7 mouse cellular contexts compared by ENCODE assay signal in the genomic region with DNA sequence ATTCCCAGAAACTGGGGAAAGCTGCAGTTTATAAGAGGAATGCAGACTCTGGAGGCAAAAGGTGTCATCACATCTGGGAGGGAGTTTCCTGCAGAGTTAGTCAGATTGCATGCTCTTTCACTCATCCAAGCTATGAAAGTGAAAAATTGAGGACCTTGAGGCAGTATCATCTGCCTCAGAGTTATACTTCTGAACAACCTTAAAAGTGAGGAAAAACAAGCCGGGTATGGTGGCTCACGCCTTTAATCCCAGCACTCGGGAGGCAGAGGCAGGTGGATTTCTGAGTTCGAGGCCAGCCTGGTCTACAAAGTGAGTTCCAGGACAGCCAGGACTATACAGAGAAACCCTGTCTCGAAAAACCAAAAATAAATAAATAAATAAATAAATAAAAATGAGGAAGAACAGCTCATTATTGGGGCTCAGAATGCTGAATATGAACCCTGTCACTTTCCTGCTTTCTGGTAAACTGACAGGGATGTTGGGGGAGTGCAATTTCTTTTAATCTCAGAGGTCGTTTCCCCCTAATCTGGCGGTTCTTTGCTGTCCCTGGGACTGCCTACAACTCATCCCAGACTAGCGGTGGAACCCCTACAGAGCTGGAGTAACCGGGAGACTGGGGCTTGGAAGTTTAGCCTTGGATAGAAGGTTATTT. TPM values are rescaled to one million over a fixed set of nuclear protein-coding genes. Genes with fewer than 3 reads are reported as not detected.
DNase-seq lines count a peak whose midpoint lies in the region; ATAC-seq and TF ChIP-seq lines count a peak whose summit lies in the region.

No protein-coding gene starts in this region.

- H3K4me2 ChIP-seq in neural tube, embryonic 11.5 days (ENCODE audit: low read depth), result peak overlapping the region; percentile 85
- peak overlapping the region; percentile 81 for H3K4me2 ChIP-seq in embryonic facial prominence, embryonic 11.5 days (ENCODE audit: low read depth, low read length)
- peak overlapping the region; percentile 70 for H3K4me2 ChIP-seq in intestine, postnatal 0 days (replicated peaks; ENCODE audit: low read depth)
- peak overlapping the region; percentile 85 for H3K4me2 ChIP-seq in neural tube, embryonic 15.5 days

- no peak for DNase-seq in neural tube, embryonic 11.5 days (ENCODE audit: low spot score)
- no peak for DNase-seq in neural tube, embryonic 10.5 days (ENCODE audit: extremely low spot score, low spot score)
- no peak for DNase-seq in embryonic facial prominence, embryonic 11.5 days (ENCODE audit: low spot score)

- H3K27me3 ChIP-seq in neural tube, embryonic 11.5 days (ENCODE audit: control insufficient read depth, insufficient read depth, low read length), result no peaks in the 10 kb centered on the region
- no peaks in the 10 kb centered on the region for H3K27me3 ChIP-seq in embryonic facial prominence, embryonic 11.5 days (ENCODE audit: control insufficient read depth, insufficient read depth, low read length)
- H3K27me3 ChIP-seq in intestine, postnatal 0 days (replicated peaks; ENCODE audit: control insufficient read depth, insufficient read depth, low read length), result no peaks in the 10 kb centered on the region
- H3K27me3 ChIP-seq in neural tube, embryonic 15.5 days (replicated peaks), result no peaks in the 10 kb centered on the region

- H3K9ac ChIP-seq in neural tube, embryonic 11.5 days (ENCODE audit: low read length), result peak overlapping the region; percentile 88
- peak overlapping the region; percentile 86 for H3K9ac ChIP-seq in embryonic facial prominence, embryonic 11.5 days (replicated peaks; ENCODE audit: low read length)
- H3K9ac ChIP-seq in intestine, postnatal 0 days (ENCODE audit: low read depth, low read length), result peak overlapping the region; percentile 65
- peak overlapping the region; percentile 62 for H3K9ac ChIP-seq in neural tube, embryonic 15.5 days (replicated peaks)

- ATAC-seq in neural tube, embryonic 11.5 days (ENCODE audit: insufficient read depth, low FRiP score, low TSS enrichment), result no peak
- no peak for ATAC-seq in embryonic facial prominence, embryonic 11.5 days (replicated peaks; ENCODE audit: insufficient number of reproducible peaks, low FRiP score, low TSS enrichment, low read depth)
- no peak for ATAC-seq in intestine, postnatal 0 days
- ATAC-seq in neural tube, embryonic 15.5 days (ENCODE audit: low FRiP score), result peak; percentile 6; the same call in 1 of the 2 replicates
- ATAC-seq in megakaryocyte progenitor cell, adult 5-6 weeks (replicated peaks; ENCODE audit: poor library complexity), result no peak
- ATAC-seq in monocyte, adult 5-6 weeks (replicated peaks; ENCODE audit: insufficient number of reproducible peaks, low FRiP score, low TSS enrichment, poor library complexity, severe bottlenecking), result no peak

- peaks cover 5% of the 10 kb centered on the region for H3K4me1 ChIP-seq in neural tube, embryonic 11.5 days (ENCODE audit: control insufficient read depth, insufficient read depth, low read length)
- no peaks in the 10 kb centered on the region for H3K4me1 ChIP-seq in embryonic facial prominence, embryonic 11.5 days (ENCODE audit: control insufficient read depth, insufficient read depth, low read length)
- peaks cover 3% of the 10 kb centered on the region; the same call in 1 of the 2 replicates for H3K4me1 ChIP-seq in intestine, postnatal 0 days (replicated peaks; ENCODE audit: control insufficient read depth, insufficient read depth, low read length)
- peaks cover 13% of the 10 kb centered on the region for H3K4me1 ChIP-seq in neural tube, embryonic 15.5 days

- TF ChIP-seq CTCF in intestine, postnatal 0 days (IDR thresholded peaks at IDR 0.05; ENCODE audit: low read depth), result no peak

- H3K9me3 ChIP-seq in neural tube, embryonic 11.5 days (ENCODE audit: control insufficient read depth, low read length), result no peaks in the 10 kb centered on the region
- no peaks in the 10 kb centered on the region for H3K9me3 ChIP-seq in embryonic facial prominence, embryonic 11.5 days (replicated peaks; ENCODE audit: control insufficient read depth, low read length)
- H3K9me3 ChIP-seq in intestine, postnatal 0 days (ENCODE audit: control insufficient read depth), result no peaks in the 10 kb centered on the region
- no peaks in the 10 kb centered on the region for H3K9me3 ChIP-seq in neural tube, embryonic 15.5 days (replicated peaks)

- H3K36me3 ChIP-seq in neural tube, embryonic 11.5 days (ENCODE audit: control insufficient read depth, insufficient read depth, low read length), result peaks cover 5% of the 10 kb centered on the region; the same call in 1 of the 2 replicates
- peaks cover 3% of the 10 kb centered on the region for H3K36me3 ChIP-seq in embryonic facial prominence, embryonic 11.5 days (replicated peaks; ENCODE audit: control insufficient read depth, insufficient read depth, low read depth, low read length)
- peaks cover 24% of the 10 kb centered on the region for H3K36me3 ChIP-seq in intestine, postnatal 0 days (ENCODE audit: control insufficient read depth, insufficient read depth)
- H3K36me3 ChIP-seq in neural tube, embryonic 15.5 days, result peaks cover 23% of the 10 kb centered on the region

- peak overlapping the region; percentile 45; the same call in 1 of the 2 replicates for H3K27ac ChIP-seq in neural tube, embryonic 11.5 days (ENCODE audit: low read depth, low read length)
- H3K27ac ChIP-seq in embryonic facial prominence, embryonic 11.5 days (replicated peaks; ENCODE audit: low read depth, low read length), result peak overlapping the region; percentile 71
- H3K27ac ChIP-seq in intestine, postnatal 0 days (ENCODE audit: low read depth, low read length), result peak overlapping the region; percentile 92
- peak overlapping the region; percentile 78 for H3K27ac ChIP-seq in neural tube, embryonic 15.5 days (replicated peaks)

- H3K4me3 ChIP-seq in neural tube, embryonic 11.5 days (ENCODE audit: low read depth, low read length), result peak overlapping the region; percentile 88
- H3K4me3 ChIP-seq in embryonic facial prominence, embryonic 11.5 days (ENCODE audit: low read depth, low read length), result peak overlapping the region; percentile 81
- H3K4me3 ChIP-seq in intestine, postnatal 0 days (ENCODE audit: low read depth, low read length), result peak overlapping the region; percentile 83
- H3K4me3 ChIP-seq in neural tube, embryonic 15.5 days (replicated peaks), result peak overlapping the region; percentile 84

- 50% methylated on average over 9 of the region's 9 CpGs for WGBS in neural tube, embryonic 11.5 days
- WGBS in embryonic facial prominence, embryonic 11.5 days, result 42% methylated on average over 9 of the region's 9 CpGs
- WGBS in intestine, postnatal 0 days, result 47% methylated on average over 9 of the region's 9 CpGs
- 40% methylated on average over 9 of the region's 9 CpGs for WGBS in neural tube, embryonic 15.5 days

RNA-seq across cellular contexts. Expression of a gene that starts 0.4 kb away (rescaled TPM):
- 99.1 and 99.4 TPM in 2 replicates for polyA plus RNA-seq in neural tube, embryonic 11.5 days (2014; fragmentation: Nextera tagmentation; extraction: Ambion mirVana)
- 83.6 and 86.1 TPM in 2 replicates for polyA plus RNA-seq in embryonic facial prominence, embryonic 11.5 days (2014; fragmentation: Nextera tagmentation; extraction: Ambion mirVana)
- polyA plus RNA-seq in intestine, postnatal 0 days (2015; fragmentation: Nextera tagmentation; extraction: Ambion mirVana), result 77.2 and 83.1 TPM in 2 replicates
- 96.4 and 100 TPM in 2 replicates for polyA plus RNA-seq in neural tube, embryonic 15.5 days (2015; fragmentation: Nextera tagmentation; extraction: Ambion mirVana)
- 53.2 and 68.8 TPM in 2 replicates for total RNA-seq in megakaryocyte progenitor cell, adult 5-6 weeks (2015)
- 17.0 and 19.1 TPM in 2 replicates for total RNA-seq in megakaryocyte progenitor cell, adult 5-6 weeks (2017)
- 56.3 to 79.6 TPM (median 68.6 TPM) in 3 replicates for total RNA-seq in monocyte, adult 5-6 weeks (2017)

RNA-seq across cellular contexts. Expression of a gene that starts 16.2 kb away (rescaled TPM):
- not detected in 2 replicates for polyA plus RNA-seq in neural tube, embryonic 11.5 days (2014; fragmentation: Nextera tagmentation; extraction: Ambion mirVana)
- 0.13 and 0.21 TPM in 2 replicates for polyA plus RNA-seq in embryonic facial prominence, embryonic 11.5 days (2014; fragmentation: Nextera tagmentation; extraction: Ambion mirVana)
- polyA plus RNA-seq in intestine, postnatal 0 days (2015; fragmentation: Nextera tagmentation; extraction: Ambion mirVana), result not detected in 2 replicates
- polyA plus RNA-seq in neural tube, embryonic 15.5 days (2015; fragmentation: Nextera tagmentation; extraction: Ambion mirVana), result 0.05 TPM in 1 of 2 replicates, not detected in the other
- not detected in 2 replicates for total RNA-seq in megakaryocyte progenitor cell, adult 5-6 weeks (2015)
- not detected in 2 replicates for total RNA-seq in megakaryocyte progenitor cell, adult 5-6 weeks (2017)
- not detected in 3 replicates for total RNA-seq in monocyte, adult 5-6 weeks (2017)

RNA-seq across cellular contexts. Expression of a gene that starts 39.3 kb away (rescaled TPM):
- 102 and 117 TPM in 2 replicates for polyA plus RNA-seq in neural tube, embryonic 11.5 days (2014; fragmentation: Nextera tagmentation; extraction: Ambion mirVana)
- polyA plus RNA-seq in embryonic facial prominence, embryonic 11.5 days (2014; fragmentation: Nextera tagmentation; extraction: Ambion mirVana), result 149 and 164 TPM in 2 replicates
- polyA plus RNA-seq in intestine, postnatal 0 days (2015; fragmentation: Nextera tagmentation; extraction: Ambion mirVana), result 42.1 and 42.2 TPM in 2 replicates
- 38.7 and 54.4 TPM in 2 replicates for polyA plus RNA-seq in neural tube, embryonic 15.5 days (2015; fragmentation: Nextera tagmentation; extraction: Ambion mirVana)
- 136 and 137 TPM in 2 replicates for total RNA-seq in megakaryocyte progenitor cell, adult 5-6 weeks (2015)
- 137 and 167 TPM in 2 replicates for total RNA-seq in megakaryocyte progenitor cell, adult 5-6 weeks (2017)
- total RNA-seq in monocyte, adult 5-6 weeks (2017), result 35.3 to 51.1 TPM (median 47.3 TPM) in 3 replicates

RNA-seq across cellular contexts. Expression of a gene that starts 39.3 kb away (rescaled TPM):
- 15.7 and 19.6 TPM in 2 replicates for polyA plus RNA-seq in neural tube, embryonic 11.5 days (2014; fragmentation: Nextera tagmentation; extraction: Ambion mirVana)
- 12.1 and 13.4 TPM in 2 replicates for polyA plus RNA-seq in embryonic facial prominence, embryonic 11.5 days (2014; fragmentation: Nextera tagmentation; extraction: Ambion mirVana)
- polyA plus RNA-seq in intestine, postnatal 0 days (2015; fragmentation: Nextera tagmentation; extraction: Ambion mirVana), result 2.9 and 3.6 TPM in 2 replicates
- 15.0 and 16.2 TPM in 2 replicates for polyA plus RNA-seq in neural tube, embryonic 15.5 days (2015; fragmentation: Nextera tagmentation; extraction: Ambion mirVana)
- 6.4 and 7.0 TPM in 2 replicates for total RNA-seq in megakaryocyte progenitor cell, adult 5-6 weeks (2015)
- 5.8 and 11.2 TPM in 2 replicates for total RNA-seq in megakaryocyte progenitor cell, adult 5-6 weeks (2017)
- total RNA-seq in monocyte, adult 5-6 weeks (2017), result 15.2 to 21.8 TPM (median 18.2 TPM) in 3 replicates

RNA-seq across cellular contexts. Expression of a gene that starts 59.6 kb away (rescaled TPM):
- not detected in 2 replicates for polyA plus RNA-seq in neural tube, embryonic 11.5 days (2014; fragmentation: Nextera tagmentation; extraction: Ambion mirVana)
- 0.07 and 0.27 TPM in 2 replicates for polyA plus RNA-seq in embryonic facial prominence, embryonic 11.5 days (2014; fragmentation: Nextera tagmentation; extraction: Ambion mirVana)
- polyA plus RNA-seq in intestine, postnatal 0 days (2015; fragmentation: Nextera tagmentation; extraction: Ambion mirVana), result not detected in 2 replicates
- 0.84 and 0.88 TPM in 2 replicates for polyA plus RNA-seq in neural tube, embryonic 15.5 days (2015; fragmentation: Nextera tagmentation; extraction: Ambion mirVana)
- not detected in 2 replicates for total RNA-seq in megakaryocyte progenitor cell, adult 5-6 weeks (2015)
- not detected in 2 replicates for total RNA-seq in megakaryocyte progenitor cell, adult 5-6 weeks (2017)
- total RNA-seq in monocyte, adult 5-6 weeks (2017), result not detected in 3 replicates
